Mouse (Mus musculus): Measurements from ENCODE around the gene Kbtbd2. TPM values are rescaled to one million over a fixed set of nuclear protein-coding genes. Genes with fewer than 3 reads are reported as not detected.

The Kbtbd2 gene
- total RNA-seq, 2 experiments from 2014 or later, result 50.7 to 51.4 TPM

- TF ChIP-seq CTCF (conservative IDR thresholded peaks at IDR 0.05), result no peak
- no peak for DNase-seq (ENCODE audit: low spot score in 2 of 2)
- Histone ChIP-seq H3K27ac (no peak overlapping the region), H3K4me3 (no peak overlapping the region)
These were observed 21.8 kb downstream of the Kbtbd2 start for GRCm38 (mm10) chr6:56775816-56776215.

- Histone ChIP-seq H3K27ac (no peak overlapping the region), H3K4me3 (no peak overlapping the region)
- no peak for TF ChIP-seq CTCF (conservative IDR thresholded peaks at IDR 0.05)
- DNase-seq (ENCODE audit: low spot score in 2 of 2), result no peak
These were observed 31.9 kb downstream of the Kbtbd2 start for GRCm38 (mm10) chr6:56765696-56766095.

- Histone ChIP-seq H3K27ac (no peak overlapping the region), H3K4me3 (no peak overlapping the region)
- no peak for DNase-seq (ENCODE audit: low spot score in 2 of 2)
- TF ChIP-seq CTCF (conservative IDR thresholded peaks at IDR 0.05), result no peak
These were observed 32.3 kb downstream of the Kbtbd2 start for GRCm38 (mm10) chr6:56765265-56765664.

GRCm38 (mm10) chr6:56759324-56759723 lies 38.3 kb downstream of the Kbtbd2 start:
- H3K4me3 ChIP-seq, result no peak overlapping the region
- TF ChIP-seq CTCF (conservative IDR thresholded peaks at IDR 0.05), result no peak
- no peak for DNase-seq (ENCODE audit: low spot score in 2 of 2)
- H3K27ac ChIP-seq, result no peak overlapping the region; the same call in 1 of the 2 replicates

GRCm38 (mm10) chr6:56756117-56756516 lies 41.5 kb downstream of the Kbtbd2 start:
- no peak for DNase-seq (ENCODE audit: low spot score in 2 of 2)
- Histone ChIP-seq H3K27ac (0 out of 2 replicates have a peak overlapping the region, but pooled peaks have one; percentile 14), H3K4me3 (no peak overlapping the region)
- TF ChIP-seq CTCF (conservative IDR thresholded peaks at IDR 0.05), result no peak

- Histone ChIP-seq H3K4me3 (no peak overlapping the region), H3K27ac (no peak overlapping the region)
- DNase-seq (ENCODE audit: low spot score in 2 of 2), result no peak
- no peak for TF ChIP-seq CTCF (conservative IDR thresholded peaks at IDR 0.05)
These were observed 43.9 kb downstream of the Kbtbd2 start for GRCm38 (mm10) chr6:56753719-56754118.

- no peak for DNase-seq (ENCODE audit: low spot score in 2 of 2)
- Histone ChIP-seq H3K27ac (no peak overlapping the region), H3K4me3 (no peak overlapping the region)
- no peak for TF ChIP-seq CTCF (conservative IDR thresholded peaks at IDR 0.05)
These were observed 51.6 kb downstream of the Kbtbd2 start for GRCm38 (mm10) chr6:56745950-56746543.

GRCm38 (mm10) chr6:56732545-56732944 lies 65.1 kb downstream of the Kbtbd2 start:
- peak in 1 of 2 experiments; percentile 17 for DNase-seq (ENCODE audit: low spot score in 2 of 2)
- TF ChIP-seq CTCF (conservative IDR thresholded peaks at IDR 0.05), result no peak
- no peak overlapping the region for H3K4me3 ChIP-seq
- peak overlapping the region; percentile 14 for H3K27ac ChIP-seq

Other genes starting within 250 kb of the Kbtbd2 start
- 1 to 10 TPM; 3.1 to 3.5 TPM for gene Pde1c, start 228.7 kb downstream of the Kbtbd2 start, total RNA-seq (2021)
- gene Lsm5, start 93.1 kb downstream of the Kbtbd2 start, total RNA-seq (2021), result 10 to 100 TPM; 12.7 to 14.3 TPM
- gene Avl9, start 82.9 kb downstream of the Kbtbd2 start, total RNA-seq (2021), result 10 to 100 TPM; 42.5 to 44.4 TPM
- gene Fkbp9, start 34.2 kb upstream of the Kbtbd2 start, total RNA-seq (2021), result 10 to 100 TPM; 27.0 to 28.9 TPM
- 10 to 100 TPM; 40.6 to 44.3 TPM for gene Nt5c3, start 126.1 kb upstream of the Kbtbd2 start, total RNA-seq (2021)
- under 1 TPM; 0.22 to 0.59 TPM for gene Vmn1r4, start 126.2 kb upstream of the Kbtbd2 start, total RNA-seq (2021)
- gene Vmn1r5, start 172.5 kb upstream of the Kbtbd2 start, total RNA-seq (2021), result not detected
- gene Vmn1r6, start 199.4 kb upstream of the Kbtbd2 start, total RNA-seq (2021), result not detected
- not detected for gene Vmn1r7, start 227.5 kb upstream of the Kbtbd2 start, total RNA-seq (2021)
- not detected for gene Vmn1r8, start 234.5 kb upstream of the Kbtbd2 start, total RNA-seq (2021)